Mouse (Mus musculus) small intestine, adult 2 months (tissue): ENCODE results near the gene Eya2. TPM values are rescaled to one million over a fixed set of nuclear protein-coding genes. Genes with fewer than 3 reads are reported as not detected.
"Not testable (repeated sequence)": the region's sequence is repeated elsewhere in the genome, so short reads cannot be mapped to it uniquely, and the experiment has no call there.

Source experiments
- H3K27ac ChIP-seq: fragments of 200-500 bp; 2 replicates; pipeline ENCODE4 v1.5.1; 2012; ENCODE audit warnings: low read depth, low read length, control low read depth, inconsistent platforms; ENCODE audit not compliant: insufficient read depth
- H3K27me3 ChIP-seq: fragments of 200-500 bp; 2 replicates; pipeline ENCODE4 v1.6.1; 2012; ENCODE audit warnings: mild to moderate bottlenecking, moderate library complexity, low read length, inconsistent platforms; ENCODE audit not compliant: control insufficient read depth, insufficient read depth
- H3K36me3 ChIP-seq: fragments of 200-500 bp; 2 replicates; pipeline ENCODE4 v1.6.1; 2012; ENCODE audit warnings: mild to moderate bottlenecking, low read length, control low read depth, inconsistent platforms; ENCODE audit not compliant: control insufficient read depth, insufficient read depth
- H3K4me1 ChIP-seq: fragments of 200-500 bp; 2 replicates; pipeline ENCODE4 v1.6.1; 2012; ENCODE audit warnings: low read length, inconsistent platforms, mixed read lengths; ENCODE audit not compliant: control insufficient read depth, insufficient read depth, insufficient read length
- H3K4me3 ChIP-seq: fragments of 200-500 bp; 2 replicates; pipeline ENCODE4 v1.5.1; 2012; ENCODE audit warnings: low read depth, mild to moderate bottlenecking, control low read depth, inconsistent platforms, low read length, moderate library complexity
- CTCF ChIP-seq: fragments of 200-500 bp; IDR thresholded peaks from 2 replicates; pipeline ENCODE4 v1.5.1; 2012; ENCODE audit warnings: low read depth, mild to moderate bottlenecking, control low read depth, inconsistent platforms, low read length, moderate library complexity, mixed read lengths; ENCODE audit not compliant: insufficient replicate concordance, insufficient read length; ENCODE audit errors: extremely low read depth
- POLR2A ChIP-seq: fragments of 200-500 bp; IDR thresholded peaks from 2 replicates; pipeline ENCODE4 v1.6.1; 2012; ENCODE audit warnings: low read depth, mild to moderate bottlenecking, control low read depth, inconsistent platforms, low read length, moderate library complexity
- WGBS: fragments of 180-500 bp; shearing (Covaris S2); methylation state at CpG from one replicate; pipeline ENCODE4 v1.1.7; 2018; 5-methylcytosine and 5-hydroxymethylcytosine counted together
- polyA plus RNA-seq: library from polyadenylated mRNA; depleted of rRNA; stranded (reverse); fragments of >200 nt; gene quantifications from 2 replicates; pipeline ENCODE4 v1.2.3, GENCODE M21; 2012

The Eya2 gene
- polyA plus RNA-seq, 1 experiment, result 0.93 TPM

GRCm38 (mm10) chr2:165789667-165790066 lies 194.8 kb downstream of the Eya2 start:
- no peaks in the 10 kb centered on the region for H3K27me3 ChIP-seq
- no peaks in the 10 kb centered on the region for H3K4me1 ChIP-seq
- no peak overlapping the region for H3K4me3 ChIP-seq
- no peak overlapping the region for H3K27ac ChIP-seq
- peaks cover 67% of the 10 kb centered on the region for H3K36me3 ChIP-seq
- TF ChIP-seq CTCF (no peak), POLR2A (no peak)
- WGBS, result 89% methylated on average over 3 of the region's 3 CpGs

- Histone ChIP-seq H3K4me3 (no peak overlapping the region), H3K27me3 (no peaks in the 10 kb centered on the region), H3K27ac (no peak overlapping the region), H3K36me3 (peaks cover 69% of the 10 kb centered on the region), H3K4me1 (no peaks in the 10 kb centered on the region)
- WGBS, result 80% methylated on average over 7 of the region's 7 CpGs
- TF ChIP-seq CTCF, result no peak
- no peak for TF ChIP-seq POLR2A
These were observed 196.2 kb downstream of the Eya2 start for GRCm38 (mm10) chr2:165791026-165791425.

GRCm38 (mm10) chr2:165791657-165792056 lies 196.8 kb downstream of the Eya2 start:
- H3K4me1 ChIP-seq, result no peaks in the 10 kb centered on the region

GRCm38 (mm10) chr2:165792431-165793282 lies 197.8 kb downstream of the Eya2 start:
- 84% methylated on average over 25 of the region's 25 CpGs for WGBS
- TF ChIP-seq CTCF (no peak), POLR2A (no peak)
- Histone ChIP-seq H3K4me1 (no peaks in the 10 kb centered on the region), H3K4me3 (no peak overlapping the region), H3K36me3 (peaks cover 78% of the 10 kb centered on the region), H3K27ac (peak overlapping the region; percentile 51; the same call in 1 of the 2 replicates), H3K27me3 (no peaks in the 10 kb centered on the region)

More at GRCm38 (mm10) chr2:165791657-165792056, 196.8 kb downstream of the Eya2 start:
- no peak overlapping the region for H3K4me3 ChIP-seq
- H3K27ac ChIP-seq, result no peak overlapping the region
- peak; percentile 86; the same call in 1 of the 2 replicates for TF ChIP-seq CTCF
- no peak for TF ChIP-seq POLR2A
- 62% methylated on average over 9 of the region's 9 CpGs for WGBS
- H3K36me3 ChIP-seq, result peaks cover 73% of the 10 kb centered on the region
- H3K27me3 ChIP-seq, result no peaks in the 10 kb centered on the region

GRCm38 (mm10) chr2:165793283-165793638 lies 198.4 kb downstream of the Eya2 start:
- 49% methylated on average over 3 of the region's 3 CpGs for WGBS
- peak overlapping the region; percentile 51; the same call in 1 of the 2 replicates for H3K27ac ChIP-seq

GRCm38 (mm10) chr2:165797876-165798275 lies 203.0 kb downstream of the Eya2 start:
- Histone ChIP-seq H3K27me3 (no peaks in the 10 kb centered on the region), H3K4me3 (no peak overlapping the region), H3K4me1 (no peaks in the 10 kb centered on the region), H3K36me3 (peaks cover 59% of the 10 kb centered on the region), H3K27ac (no peak overlapping the region)
- 73% methylated on average over 8 of the region's 8 CpGs for WGBS
- TF ChIP-seq CTCF, result no peak
- TF ChIP-seq POLR2A, result no peak

More at GRCm38 (mm10) chr2:165793283-165793638, 198.4 kb downstream of the Eya2 start:
- Histone ChIP-seq H3K4me3 (no peak overlapping the region), H3K36me3 (peaks cover 77% of the 10 kb centered on the region), H3K4me1 (no peaks in the 10 kb centered on the region), H3K27me3 (no peaks in the 10 kb centered on the region)
- no peak for TF ChIP-seq CTCF
- no peak for TF ChIP-seq POLR2A

- H3K27me3 ChIP-seq, H3K4me3 ChIP-seq, H3K27ac ChIP-seq, H3K4me1 ChIP-seq: not testable (repeated sequence)
- WGBS, result 97% methylated on average over 3 of the region's 3 CpGs
- H3K36me3 ChIP-seq, result peaks cover 55% of the 10 kb centered on the region
These were observed 205.3 kb downstream of the Eya2 start for GRCm38 (mm10) chr2:165800174-165800573.
